Mouse (Mus musculus) MEL (cell line): ENCODE measurements around the gene Iqcd.

ENCODE experiments used
- CTCF ChIP-seq, 3 experiments: IDR thresholded peaks in 2 of 3; conservative IDR thresholded peaks in 1 of 3; 2 replicates each; pipeline ENCODE4 v1.5.1; 2011 to 2012; ENCODE audit warnings: low read length in 3 of 3, low read depth in 2 of 3, mild to moderate bottlenecking in 2 of 3, improper control_type of control experiment in 1 of 3, inconsistent platforms in 1 of 3, mixed read lengths in 1 of 3, moderate library complexity in 1 of 3; ENCODE audit not compliant: control insufficient read depth in 1 of 3, insufficient read depth in 1 of 3, poor library complexity in 1 of 3, severe bottlenecking in 1 of 3
- HCFC1 ChIP-seq: IDR thresholded peaks from 2 replicates; pipeline ENCODE4 v1.6.1; 2012; ENCODE audit warnings: low read depth, mild to moderate bottlenecking, inconsistent platforms, low read length, improper control_type of control experiment, moderate library complexity
- MAX ChIP-seq: IDR thresholded peaks from 2 replicates; pipeline ENCODE4 v1.6.1; 2011; ENCODE audit warnings: low read length, improper control_type of control experiment
- MAZ ChIP-seq: IDR thresholded peaks from 2 replicates; pipeline ENCODE4 v1.6.1; 2012; ENCODE audit warnings: low read depth, mild to moderate bottlenecking, inconsistent platforms, low read length, improper control_type of control experiment
- MXI1 ChIP-seq: IDR thresholded peaks from 2 replicates; pipeline ENCODE4 v1.6.1; 2011; ENCODE audit warnings: mild to moderate bottlenecking, low read depth, low read length, improper control_type of control experiment
- POLR2A ChIP-seq, 2 experiments: IDR thresholded peaks; 2 replicates each; pipeline ENCODE4 v1.6.1; 2011 to 2012; ENCODE audit warnings: low read length in 2 of 2, mild to moderate bottlenecking in 2 of 2, control low read depth in 1 of 2, improper control_type of control experiment in 1 of 2, low read depth in 1 of 2, moderate library complexity in 1 of 2; ENCODE audit not compliant: control insufficient read depth in 1 of 2, insufficient read depth in 1 of 2, poor library complexity in 1 of 2

- TF ChIP-seq POLR2A (IDR thresholded peaks at IDR 0.05; ENCODE audit: control insufficient read depth in 1 of 2, insufficient read depth in 1 of 2, low read depth in 1 of 2, low read length in 2 of 2, poor library complexity in 1 of 2) (no peak), MAX (no peak), MXI1 (no peak), HCFC1 (no peak), CTCF (IDR thresholded peaks at IDR 0.05 in 2 of 3, conservative IDR thresholded peaks at IDR 0.05 in 1 of 3; ENCODE audit: control insufficient read depth in 1 of 3, insufficient read depth in 1 of 3, low read depth in 2 of 3, low read length in 3 of 3, poor library complexity in 1 of 3, severe bottlenecking in 1 of 3) (no peak), MAZ (no peak)
Observed at GRCm38 (mm10) chr5:120649938-120650337, 61.1 kb downstream of the Iqcd start.
